Mouse (Mus musculus): Measurements from ENCODE around the gene Kansl1l. TPM values are rescaled to one million over a fixed set of nuclear protein-coding genes. Genes with fewer than 3 reads are reported as not detected.
A peak's percentile ranks its signal among the peaks of the same experiment; 100 is the strongest.
"Not testable (repeated sequence)": the region's sequence is repeated elsewhere in the genome, so short reads cannot be mapped to it uniquely, and the experiment has no call there.

The Kansl1l gene
- total RNA-seq, 2 experiments from 2014 or later: 17.2 to 19.5 TPM

- no peak overlapping the region for H3K4me3 ChIP-seq
- no peak for DNase-seq (ENCODE audit: extremely low spot score in 1 of 2, low spot score in 2 of 2)
- TF ChIP-seq CTCF (IDR thresholded peaks at IDR 0.05): no peak
- intact Hi-C loops (cut with DNase I): no loop called here
- no peak overlapping the region for H3K27ac ChIP-seq
Measured at GRCm38 (mm10) chr1:66768764-66769163, 48.6 kb downstream of the Kansl1l start.

GRCm38 (mm10) chr1:66730581-66730980 is 86.8 kb downstream of the Kansl1l start:
- intact Hi-C loops (cut with DNase I): no loop called here
- DNase-seq (ENCODE audit: extremely low spot score in 1 of 2, low spot score in 2 of 2): no peak
- no peak overlapping the region for H3K4me3 ChIP-seq
- TF ChIP-seq CTCF (IDR thresholded peaks at IDR 0.05): no peak
- no peak overlapping the region for H3K27ac ChIP-seq

- intact Hi-C loops (cut with DNase I): no loop called here
- Histone ChIP-seq H3K4me3 (no peak overlapping the region), H3K27ac (no peak overlapping the region)
- DNase-seq (ENCODE audit: extremely low spot score in 1 of 2, low spot score in 2 of 2): no peak
- TF ChIP-seq CTCF (IDR thresholded peaks at IDR 0.05): no peak
Measured at GRCm38 (mm10) chr1:66712859-66713258, 104.5 kb downstream of the Kansl1l start.

GRCm38 (mm10) chr1:66704523-66704922 is 112.8 kb downstream of the Kansl1l start:
- TF ChIP-seq CTCF (IDR thresholded peaks at IDR 0.05): no peak
- intact Hi-C loops (cut with DNase I): loop anchor here (5.0 kb wide), 1 partner anchor 133 kb away; no protein-coding TSS in a partner anchor
- no peak overlapping the region for H3K4me3 ChIP-seq
- no peak for DNase-seq (ENCODE audit: extremely low spot score in 1 of 2, low spot score in 2 of 2)
- no peak overlapping the region for H3K27ac ChIP-seq

- H3K27ac ChIP-seq: no peak overlapping the region
- TF ChIP-seq CTCF (IDR thresholded peaks at IDR 0.05): no peak
- intact Hi-C loops (cut with DNase I): loop anchor here (5.0 kb wide), 1 partner anchor 135 kb away; no protein-coding TSS in a partner anchor
- no peak overlapping the region for H3K4me3 ChIP-seq
- DNase-seq (ENCODE audit: extremely low spot score in 1 of 2, low spot score in 2 of 2): no peak
Measured at GRCm38 (mm10) chr1:66702623-66703345, 114.6 kb downstream of the Kansl1l start.

DNA sequence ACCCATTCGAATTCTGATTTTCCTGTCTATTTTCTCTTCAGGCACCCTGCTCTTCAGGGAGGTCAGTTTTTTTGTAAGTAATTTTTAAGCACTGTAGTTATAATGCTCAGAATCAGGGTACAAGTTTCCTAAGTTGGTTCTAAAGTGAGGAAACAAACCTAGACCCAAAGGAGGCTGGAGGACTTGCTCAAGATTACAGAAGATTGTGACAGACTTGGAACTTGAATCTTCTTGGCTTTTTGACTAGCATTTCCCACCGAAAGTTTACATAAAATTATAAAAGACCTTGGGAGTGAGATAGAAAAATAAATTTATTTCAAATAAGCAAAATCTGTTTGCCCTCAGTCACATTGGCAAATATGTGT is 115.8 kb downstream of the Kansl1l start:
- TF ChIP-seq CTCF (IDR thresholded peaks at IDR 0.05): no peak
- intact Hi-C loops (cut with DNase I): loop anchor here (5.0 kb wide), 1 partner anchor 136 kb away; no protein-coding TSS in a partner anchor
- DNase-seq (ENCODE audit: extremely low spot score in 1 of 2, low spot score in 2 of 2): no peak
- Histone ChIP-seq H3K4me3 (peak overlapping the region; percentile 72), H3K27ac (no peak overlapping the region; the same call in 1 of the 2 replicates)

- peak; percentile 91 to 93 for DNase-seq (ENCODE audit: extremely low spot score in 1 of 2, low spot score in 2 of 2)
- no peak for TF ChIP-seq CTCF (IDR thresholded peaks at IDR 0.05)
- intact Hi-C loops (cut with DNase I): loop anchor here (1.0 to 5.0 kb wide), 2 partner anchors 116 to 136 kb away; partner anchors contain the start of gene Kansl1l
- Histone ChIP-seq H3K27ac (peak within 1 kb of the TSS; percentile 83), H3K4me3 (peak within 1 kb of the TSS; percentile 72)
Measured at GRCm38 (mm10) chr1:66700693-66701575, 116.4 kb downstream of the Kansl1l start, which contains the start of gene Rpe. Rpe (plus strand) TSS chr1:66700831.

GRCm38 (mm10) chr1:66700149-66700692 is 117.1 kb downstream of the Kansl1l start:
- Histone ChIP-seq H3K27ac (peak overlapping the region; percentile 56; the same call in 1 of the 2 replicates), H3K4me3 (peak overlapping the region; percentile 72)
- intact Hi-C loops (cut with DNase I): loop anchor here (1.0 to 5.0 kb wide), 2 partner anchors 117 to 137 kb away; partner anchors contain the start of gene Kansl1l
- no peak for DNase-seq (ENCODE audit: extremely low spot score in 1 of 2, low spot score in 2 of 2)
- no peak for TF ChIP-seq CTCF (IDR thresholded peaks at IDR 0.05)

DNA sequence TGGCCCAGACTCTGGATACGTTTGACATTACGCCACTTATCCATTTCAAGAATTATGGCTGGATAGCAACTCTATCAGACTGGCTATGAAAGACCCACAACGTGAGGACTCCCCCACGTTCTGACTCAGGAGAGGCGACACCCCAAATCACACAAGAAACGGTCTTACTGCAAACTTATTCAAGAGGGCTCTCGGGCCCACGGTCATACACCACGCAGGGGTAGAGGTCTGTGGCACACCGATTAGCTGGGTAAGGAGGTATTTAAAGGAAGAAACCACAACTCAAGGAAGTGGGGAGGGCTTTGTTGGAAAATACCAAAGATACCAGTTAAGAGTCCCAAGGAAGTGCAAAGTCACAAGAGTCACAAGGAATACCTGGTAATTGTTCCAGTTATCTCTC is 117.7 kb downstream of the Kansl1l start:
- not testable (repeated sequence) for H3K4me3 ChIP-seq; DNase-seq (ENCODE audit: extremely low spot score in 1 of 2, low spot score in 2 of 2); H3K27ac ChIP-seq
- intact Hi-C loops (cut with DNase I): loop anchor here (1.0 to 5.0 kb wide), 2 partner anchors 118 to 138 kb away; partner anchors contain the start of gene Kansl1l

DNA sequence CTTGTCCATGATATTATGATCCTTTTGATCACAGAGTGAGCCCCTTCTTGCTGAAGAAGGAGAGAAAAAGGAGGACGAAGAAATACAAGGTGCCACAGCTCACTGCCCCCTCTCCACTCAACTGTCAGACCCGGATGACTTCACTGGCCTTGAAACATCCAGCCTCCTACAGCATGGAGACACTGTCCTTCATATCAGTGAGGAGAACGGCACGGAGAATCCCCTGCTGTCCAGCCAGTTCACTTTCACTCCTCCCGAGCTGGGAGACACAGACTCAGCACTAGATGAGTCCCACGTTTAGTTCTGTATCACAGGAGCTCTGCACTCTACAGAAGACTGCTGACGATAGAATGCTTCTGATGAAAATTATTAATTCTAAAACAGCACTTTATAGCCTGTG is 122.1 kb downstream of the Kansl1l start:
- Histone ChIP-seq H3K4me3 (no peak overlapping the region), H3K27ac (no peak overlapping the region)
- DNase-seq (ENCODE audit: extremely low spot score in 1 of 2, low spot score in 2 of 2): no peak
- TF ChIP-seq CTCF (IDR thresholded peaks at IDR 0.05): no peak
- intact Hi-C loops (cut with DNase I): no loop called here

- no peak for TF ChIP-seq CTCF (IDR thresholded peaks at IDR 0.05)
- Histone ChIP-seq H3K27ac (no peak overlapping the region), H3K4me3 (no peak overlapping the region)
- no peak for DNase-seq (ENCODE audit: extremely low spot score in 1 of 2, low spot score in 2 of 2)
- intact Hi-C loops (cut with DNase I): no loop called here
Measured at GRCm38 (mm10) chr1:66694266-66694665, 123.1 kb downstream of the Kansl1l start.
